Mouse (Mus musculus): Measurements from ENCODE around the gene D430019H16Rik. TPM values are rescaled to one million over a fixed set of nuclear protein-coding genes. Genes with fewer than 3 reads are reported as not detected.

The D430019H16Rik gene
- polyA plus RNA-seq, 1 experiment: not detected

- TF ChIP-seq GATA1 (IDR thresholded peaks at IDR 0.05; ENCODE audit: borderline replicate concordance, low read length) (no peak), FLI1 (IDR thresholded peaks at IDR 0.05; ENCODE audit: low read length) (no peak)
- H3K36me3 ChIP-seq (replicated peaks; ENCODE audit: low read length): no peaks in the 10 kb centered on the region
- H3K27me3 ChIP-seq (replicated peaks): peaks cover 4% of the 10 kb centered on the region
Observed at GRCm38 (mm10) chr12:105476993-105477392, 23.3 kb downstream of the D430019H16Rik start.

GRCm38 (mm10) chr12:105483503-105483902 is 29.8 kb downstream of the D430019H16Rik start:
- Histone ChIP-seq H3K27me3 (replicated peaks) (peaks cover 2% of the 10 kb centered on the region), H3K9me3 (no peaks in the 10 kb centered on the region), H3K36me3 (replicated peaks; ENCODE audit: low read length) (no peaks in the 10 kb centered on the region), H3K4me3 (replicated peaks) (no peak overlapping the region), H3K4me1 (no peaks in the 10 kb centered on the region)
- no peak for TF ChIP-seq FLI1 (IDR thresholded peaks at IDR 0.05; ENCODE audit: low read length)
- no peak for TF ChIP-seq GATA1 (IDR thresholded peaks at IDR 0.05; ENCODE audit: borderline replicate concordance, low read length)

More at GRCm38 (mm10) chr12:105476993-105477392, 23.3 kb downstream of the D430019H16Rik start:
- Histone ChIP-seq H3K4me3 (replicated peaks) (no peak overlapping the region), H3K9me3 (peaks cover 12% of the 10 kb centered on the region), H3K4me1 (no peaks in the 10 kb centered on the region)

DNA sequence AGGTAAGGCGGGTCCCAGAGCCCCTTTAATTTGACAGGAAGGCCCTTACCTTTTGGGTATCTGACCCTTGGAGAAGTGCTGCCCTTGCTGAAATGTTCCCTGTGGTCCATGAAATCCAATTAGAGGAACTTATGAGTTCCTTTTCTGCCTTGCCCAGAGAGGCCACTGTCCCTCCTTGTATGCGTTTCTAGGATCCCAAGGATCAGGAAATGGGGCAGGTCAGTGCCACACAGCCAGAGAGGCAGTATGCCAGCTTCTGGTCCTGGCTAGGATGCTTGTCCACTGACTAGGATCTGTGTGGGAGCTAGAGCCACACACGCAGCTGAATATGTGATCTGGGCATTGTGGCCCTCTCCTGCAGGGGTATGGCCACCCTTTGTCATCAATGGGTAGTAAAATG is 36.6 kb downstream of the D430019H16Rik start:
- Histone ChIP-seq H3K9me3 (no peaks in the 10 kb centered on the region), H3K27me3 (replicated peaks) (peaks cover 20% of the 10 kb centered on the region), H3K4me3 (replicated peaks) (no peak overlapping the region), H3K36me3 (replicated peaks; ENCODE audit: low read length) (no peaks in the 10 kb centered on the region), H3K4me1 (no peaks in the 10 kb centered on the region)
- TF ChIP-seq FLI1 (IDR thresholded peaks at IDR 0.05; ENCODE audit: low read length): no peak
- TF ChIP-seq GATA1 (IDR thresholded peaks at IDR 0.05; ENCODE audit: borderline replicate concordance, low read length): no peak

- H3K4me1 ChIP-seq: no peaks in the 10 kb centered on the region
- peaks cover 20% of the 10 kb centered on the region for H3K27me3 ChIP-seq (replicated peaks)
- H3K4me3 ChIP-seq (replicated peaks): no peak overlapping the region
- no peaks in the 10 kb centered on the region for H3K9me3 ChIP-seq
- TF ChIP-seq GATA1 (IDR thresholded peaks at IDR 0.05; ENCODE audit: borderline replicate concordance, low read length) (no peak), FLI1 (IDR thresholded peaks at IDR 0.05; ENCODE audit: low read length) (no peak)
- H3K36me3 ChIP-seq (replicated peaks; ENCODE audit: low read length): no peaks in the 10 kb centered on the region
Observed at GRCm38 (mm10) chr12:105490794-105491193, 37.1 kb downstream of the D430019H16Rik start.

DNA sequence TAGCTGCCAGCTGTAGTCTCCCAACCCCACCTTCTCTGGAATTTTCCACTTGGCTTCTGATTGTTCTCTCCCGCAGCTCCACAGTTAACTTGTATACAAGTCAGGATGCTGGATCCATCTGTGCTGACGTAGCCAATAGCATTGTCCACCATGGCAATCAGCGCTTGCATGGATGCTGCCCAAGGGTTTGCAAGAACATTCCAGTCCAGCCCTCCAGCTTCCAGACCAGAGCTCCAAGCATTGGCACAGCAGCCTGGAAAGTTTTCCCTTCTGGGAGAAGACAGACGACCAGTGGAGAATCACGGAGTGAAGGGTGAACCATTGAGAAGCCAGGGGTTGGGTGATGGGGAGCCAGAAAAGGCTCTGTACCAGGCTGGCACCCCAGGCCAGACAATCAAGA is 41.1 kb downstream of the D430019H16Rik start:
- TF ChIP-seq FLI1 (IDR thresholded peaks at IDR 0.05; ENCODE audit: low read length) (no peak), GATA1 (IDR thresholded peaks at IDR 0.05; ENCODE audit: borderline replicate concordance, low read length) (no peak)
- Histone ChIP-seq H3K27me3 (replicated peaks) (peaks cover 21% of the 10 kb centered on the region), H3K4me3 (replicated peaks) (no peak overlapping the region), H3K9me3 (no peaks in the 10 kb centered on the region), H3K36me3 (replicated peaks; ENCODE audit: low read length) (no peaks in the 10 kb centered on the region), H3K4me1 (no peaks in the 10 kb centered on the region)

- TF ChIP-seq GATA1 (IDR thresholded peaks at IDR 0.05; ENCODE audit: borderline replicate concordance, low read length) (no peak), FLI1 (IDR thresholded peaks at IDR 0.05; ENCODE audit: low read length) (no peak)
- Histone ChIP-seq H3K4me3 (replicated peaks) (no peak overlapping the region), H3K9me3 (no peaks in the 10 kb centered on the region), H3K27me3 (replicated peaks) (peaks cover 23% of the 10 kb centered on the region), H3K36me3 (replicated peaks; ENCODE audit: low read length) (no peaks in the 10 kb centered on the region), H3K4me1 (no peaks in the 10 kb centered on the region)
Observed at GRCm38 (mm10) chr12:105497894-105498293, 44.2 kb downstream of the D430019H16Rik start.

GRCm38 (mm10) chr12:105498423-105498822 is 44.8 kb downstream of the D430019H16Rik start:
- H3K9me3 ChIP-seq: no peaks in the 10 kb centered on the region
- peaks cover 20% of the 10 kb centered on the region for H3K27me3 ChIP-seq (replicated peaks)
- no peak for TF ChIP-seq GATA1 (IDR thresholded peaks at IDR 0.05; ENCODE audit: borderline replicate concordance, low read length)
- no peak for TF ChIP-seq FLI1 (IDR thresholded peaks at IDR 0.05; ENCODE audit: low read length)
- H3K36me3 ChIP-seq (replicated peaks; ENCODE audit: low read length): no peaks in the 10 kb centered on the region
- no peak overlapping the region for H3K4me3 ChIP-seq (replicated peaks)
- no peaks in the 10 kb centered on the region for H3K4me1 ChIP-seq

GRCm38 (mm10) chr12:105498842-105499241 is 45.2 kb downstream of the D430019H16Rik start:
- Histone ChIP-seq H3K9me3 (no peaks in the 10 kb centered on the region; the same call in 1 of the 2 replicates), H3K4me1 (no peaks in the 10 kb centered on the region), H3K36me3 (replicated peaks; ENCODE audit: low read length) (no peaks in the 10 kb centered on the region), H3K27me3 (replicated peaks) (peaks cover 19% of the 10 kb centered on the region), H3K4me3 (replicated peaks) (no peak overlapping the region)
- no peak for TF ChIP-seq GATA1 (IDR thresholded peaks at IDR 0.05; ENCODE audit: borderline replicate concordance, low read length)
- TF ChIP-seq FLI1 (IDR thresholded peaks at IDR 0.05; ENCODE audit: low read length): no peak

DNA sequence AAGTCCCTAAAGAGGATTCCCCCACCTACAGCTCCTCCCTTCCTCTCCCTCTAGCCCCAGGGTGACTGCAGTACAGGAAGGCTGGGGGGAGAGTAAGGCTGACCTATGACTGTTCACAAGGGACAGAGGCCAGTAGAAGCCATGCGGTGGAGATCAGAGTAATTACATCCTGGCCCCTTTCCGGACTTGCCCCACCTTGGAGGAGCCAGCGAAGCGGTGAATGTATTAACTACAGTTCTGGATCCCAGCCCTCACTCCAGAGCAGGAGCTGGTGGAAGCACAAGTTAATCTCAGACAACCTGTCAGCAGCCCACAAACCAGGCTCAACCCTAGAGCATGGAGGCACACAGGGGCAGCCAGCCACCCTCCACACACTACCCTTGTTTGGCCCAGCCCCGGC is 47.3 kb downstream of the D430019H16Rik start:
- H3K27me3 ChIP-seq (replicated peaks): peaks cover 16% of the 10 kb centered on the region
- no peaks in the 10 kb centered on the region for H3K4me1 ChIP-seq
- no peaks in the 10 kb centered on the region for H3K36me3 ChIP-seq (replicated peaks; ENCODE audit: low read length)
- H3K9me3 ChIP-seq: peaks cover 8% of the 10 kb centered on the region
- TF ChIP-seq GATA1 (IDR thresholded peaks at IDR 0.05; ENCODE audit: borderline replicate concordance, low read length) (no peak), FLI1 (IDR thresholded peaks at IDR 0.05; ENCODE audit: low read length) (no peak)
- no peak overlapping the region for H3K4me3 ChIP-seq (replicated peaks)

DNA sequence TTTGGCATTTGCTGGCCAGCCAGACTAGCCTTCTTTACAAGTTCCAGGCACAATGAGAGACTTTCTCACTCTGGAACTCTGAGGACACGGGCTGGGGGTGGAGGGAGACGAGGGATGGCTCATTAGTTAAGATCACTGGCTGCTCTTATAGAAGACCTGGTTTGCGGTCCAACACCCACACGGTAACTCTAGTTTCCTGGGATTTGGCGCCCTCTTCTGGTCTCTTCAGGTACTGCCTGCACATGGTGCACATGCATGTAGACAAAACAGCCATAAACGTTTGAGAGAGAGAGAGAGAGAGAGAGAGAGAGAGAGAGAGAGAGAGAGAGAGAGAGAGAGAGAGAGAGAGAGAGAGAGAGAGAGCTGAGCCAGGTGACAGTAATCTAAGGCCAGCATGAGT is 51.1 kb downstream of the D430019H16Rik start:
- Histone ChIP-seq H3K27me3 (replicated peaks) (peaks cover 11% of the 10 kb centered on the region), H3K9me3 (peaks cover 8% of the 10 kb centered on the region), H3K4me3 (replicated peaks) (no peak overlapping the region), H3K4me1 (no peaks in the 10 kb centered on the region), H3K36me3 (replicated peaks; ENCODE audit: low read length) (no peaks in the 10 kb centered on the region)
- TF ChIP-seq GATA1 (IDR thresholded peaks at IDR 0.05; ENCODE audit: borderline replicate concordance, low read length): no peak

GRCm38 (mm10) chr12:105511109-105511508 is 57.5 kb downstream of the D430019H16Rik start:
- no peaks in the 10 kb centered on the region for H3K36me3 ChIP-seq (replicated peaks; ENCODE audit: low read length)
- H3K4me3 ChIP-seq (replicated peaks): no peak overlapping the region
- peaks cover 11% of the 10 kb centered on the region; the same call in 1 of the 2 replicates for H3K9me3 ChIP-seq
- H3K27me3 ChIP-seq (replicated peaks): no peaks in the 10 kb centered on the region
- no peaks in the 10 kb centered on the region for H3K4me1 ChIP-seq
- no peak for TF ChIP-seq GATA1 (IDR thresholded peaks at IDR 0.05; ENCODE audit: borderline replicate concordance, low read length)
- TF ChIP-seq FLI1 (IDR thresholded peaks at IDR 0.05; ENCODE audit: low read length): no peak
